Mouse (Mus musculus) neural tube, embryonic 12.5 days (tissue): ENCODE results near the gene Zfp383. TPM values are rescaled to one million over a fixed set of nuclear protein-coding genes. Genes with fewer than 3 reads are reported as not detected.
"Not testable (repeated sequence)": the region's sequence is repeated elsewhere in the genome, so short reads cannot be mapped to it uniquely, and the experiment has no call there.

Experiments
- ATAC-seq: fragments of 200-750 bp; cut with Nextera tagmentation; 2 replicates; pipeline ENCODE4 v1.8.0; 2017; ENCODE audit warnings: low read depth, mild to moderate bottlenecking, moderate TSS enrichment, moderate library complexity; ENCODE audit not compliant: low FRiP score
- H3K27ac ChIP-seq: fragments of 300-500 bp; sonication (generic); 2 replicates; pipeline ENCODE4 v1.5.1; 2016
- H3K27me3 ChIP-seq: fragments of 300-500 bp; sonication (generic); replicated peaks from 2 replicates; pipeline ENCODE4 v1.6.1; 2016; ENCODE audit warnings: mild to moderate bottlenecking
- H3K36me3 ChIP-seq: fragments of 300-500 bp; sonication (generic); 2 replicates; pipeline ENCODE4 v1.6.1; 2016; ENCODE audit warnings: mild to moderate bottlenecking
- H3K4me1 ChIP-seq: fragments of 300-500 bp; sonication (generic); 2 replicates; pipeline ENCODE4 v1.6.1; 2016
- H3K4me2 ChIP-seq: fragments of 300-500 bp; sonication (generic); replicated peaks from 2 replicates; pipeline ENCODE4 v1.6.1; 2016; ENCODE audit warnings: mild to moderate bottlenecking
- H3K4me3 ChIP-seq: fragments of 300-500 bp; sonication (generic); 2 replicates; pipeline ENCODE4 v1.5.1; 2016
- H3K9ac ChIP-seq: fragments of 300-500 bp; sonication (generic); 2 replicates; pipeline ENCODE4 v1.6.1; 2016; ENCODE audit warnings: mild to moderate bottlenecking
- H3K9me3 ChIP-seq: fragments of 300-500 bp; sonication (generic); 2 replicates; pipeline ENCODE4 v1.6.1; 2016; ENCODE audit warnings: mild to moderate bottlenecking
- WGBS: fragments of 180-500 bp; shearing (Covaris S2); methylation state at CpG from one replicate; pipeline ENCODE4 v1.1.7; 2016; 5-methylcytosine and 5-hydroxymethylcytosine counted together
- polyA plus RNA-seq: library from polyadenylated mRNA; unstranded; fragments of >200 nt; fragmentation: Nextera tagmentation; extraction: Ambion mirVana; gene quantifications from 2 replicates; pipeline ENCODE4 v1.2.1, GENCODE M21; 2016

The Zfp383 gene
- 6.1 and 6.5 TPM in 2 replicates for polyA plus RNA-seq

- Histone ChIP-seq H3K36me3 (peaks cover 28% of the 10 kb centered on the region), H3K9me3 (no peaks in the 10 kb centered on the region), H3K4me3 (peak within 1 kb of the TSS; percentile 52), H3K4me2 (peak within 1 kb of the TSS; percentile 70), H3K27ac (no peak within 1 kb of the TSS), H3K4me1 (peaks cover 12% of the 10 kb centered on the region), H3K27me3 (no peaks in the 10 kb centered on the region), H3K9ac (peak within 1 kb of the TSS; percentile 54)
- 1% methylated on average over 33 of the region's 33 CpGs for WGBS
- peak; percentile 88 for ATAC-seq
Observed at GRCm38 (mm10) chr7:29908130-29908950, at the start of gene Zfp383. TSS of gene Zfp383 (plus strand) at chr7:29908223.

DNA sequence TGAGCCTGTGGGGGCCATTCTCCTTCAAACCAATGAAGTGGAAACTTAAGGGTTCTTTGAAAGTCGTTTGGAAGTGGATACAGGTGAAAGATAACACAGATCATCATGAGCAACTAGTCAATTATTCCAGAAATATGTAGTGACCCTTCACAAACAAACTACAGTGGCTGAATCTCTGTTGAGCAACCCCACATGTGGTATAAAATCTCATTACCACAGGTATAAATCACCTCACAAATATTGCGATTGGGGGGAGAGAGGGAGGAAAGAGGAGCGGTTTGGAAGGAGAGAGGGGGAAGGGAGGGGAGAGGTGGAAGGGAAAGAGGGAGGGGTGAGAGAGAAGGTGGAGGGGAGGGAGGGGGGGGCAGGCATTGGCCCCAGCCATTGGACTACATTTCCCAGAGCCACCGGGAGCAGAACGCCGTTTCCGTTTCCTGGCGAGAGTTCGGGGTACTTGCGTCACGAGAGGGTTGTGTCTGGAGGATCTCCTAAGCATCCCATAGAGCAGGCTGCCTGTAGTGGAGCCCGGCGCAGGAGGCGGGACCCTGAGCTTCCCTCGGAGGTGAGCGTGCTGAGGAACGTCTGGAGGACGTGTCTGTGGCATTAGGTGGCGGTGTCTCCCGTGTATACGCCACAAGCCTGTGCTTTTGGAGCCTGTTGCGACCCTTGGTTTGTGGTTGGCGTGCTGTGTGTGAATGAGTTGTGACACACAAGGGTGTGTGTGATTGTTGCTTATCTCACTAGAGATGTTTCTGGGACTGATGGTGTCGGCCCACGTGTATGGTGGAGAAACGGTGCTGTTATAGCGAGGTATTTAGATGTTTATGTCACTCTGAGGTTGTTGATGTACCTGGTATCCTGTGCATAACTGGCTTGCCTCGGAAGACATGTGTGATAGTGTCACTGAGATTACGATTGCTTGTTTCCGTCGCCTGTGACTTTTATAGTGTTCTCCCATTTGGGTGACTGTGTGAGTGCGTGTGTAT is 48.2 kb upstream of the Zfp383 start, which contains the start of gene Zfp420:
TSS of gene Zfp420 (plus strand) at position 448 of the 986 bp plus-strand sequence.
- Histone ChIP-seq H3K27me3 (no peaks in the 10 kb centered on the region), H3K27ac (0 out of 2 replicates have a peak within 1 kb of the TSS, but pooled peaks have one; percentile 13), H3K4me3 (peak within 1 kb of the TSS; percentile 59), H3K4me2 (peak within 1 kb of the TSS; percentile 75), H3K9me3 (no peaks in the 10 kb centered on the region), H3K4me1 (peaks cover 6% of the 10 kb centered on the region; the same call in 1 of the 2 replicates), H3K9ac (peak within 1 kb of the TSS; percentile 58), H3K36me3 (no peaks in the 10 kb centered on the region; the same call in 1 of the 2 replicates)
- WGBS, result 7% methylated on average over 32 of the region's 32 CpGs
- peak; percentile 98 for ATAC-seq

GRCm38 (mm10) chr7:29861660-29862059 is 46.4 kb upstream of the Zfp383 start:
- 0 out of 2 replicates have a peak, but pooled peaks cover 3% of the 10 kb centered on the region for H3K9me3 ChIP-seq
- no peak overlapping the region for H3K27ac ChIP-seq
- peaks cover 6% of the 10 kb centered on the region; the same call in 1 of the 2 replicates for H3K4me1 ChIP-seq
- no peak overlapping the region for H3K9ac ChIP-seq
- H3K4me2 ChIP-seq, result no peak overlapping the region
- H3K4me3 ChIP-seq, result no peak overlapping the region
- ATAC-seq, result no peak
- H3K36me3 ChIP-seq, result peaks cover under 1% of the 10 kb centered on the region; the same call in 1 of the 2 replicates
- H3K27me3 ChIP-seq, result no peaks in the 10 kb centered on the region
- WGBS, result 87% methylated on average over 7 of the region's 7 CpGs

GRCm38 (mm10) chr7:29874256-29874655 is 33.8 kb upstream of the Zfp383 start:
- Histone ChIP-seq H3K36me3 (peaks cover 40% of the 10 kb centered on the region), H3K9me3 (peaks cover 36% of the 10 kb centered on the region)

GRCm38 (mm10) chr7:29877561-29877960 is 30.5 kb upstream of the Zfp383 start:
- H3K36me3 ChIP-seq, result peaks cover 40% of the 10 kb centered on the region
- not testable (repeated sequence) for H3K27ac ChIP-seq, ATAC-seq, H3K27me3 ChIP-seq, H3K4me2 ChIP-seq, H3K4me3 ChIP-seq, H3K9ac ChIP-seq, H3K4me1 ChIP-seq
- peaks cover 30% of the 10 kb centered on the region for H3K9me3 ChIP-seq
- WGBS, result 92% methylated on average over 9 of the region's 9 CpGs

More at GRCm38 (mm10) chr7:29874256-29874655, 33.8 kb upstream of the Zfp383 start:
- Histone ChIP-seq H3K4me2 (no peak overlapping the region), H3K4me1 (no peaks in the 10 kb centered on the region), H3K27me3 (no peaks in the 10 kb centered on the region), H3K9ac (no peak overlapping the region), H3K4me3 (no peak overlapping the region), H3K27ac (no peak overlapping the region)
- WGBS, result 94% methylated on average over 10 of the region's 10 CpGs
- no peak for ATAC-seq

DNA sequence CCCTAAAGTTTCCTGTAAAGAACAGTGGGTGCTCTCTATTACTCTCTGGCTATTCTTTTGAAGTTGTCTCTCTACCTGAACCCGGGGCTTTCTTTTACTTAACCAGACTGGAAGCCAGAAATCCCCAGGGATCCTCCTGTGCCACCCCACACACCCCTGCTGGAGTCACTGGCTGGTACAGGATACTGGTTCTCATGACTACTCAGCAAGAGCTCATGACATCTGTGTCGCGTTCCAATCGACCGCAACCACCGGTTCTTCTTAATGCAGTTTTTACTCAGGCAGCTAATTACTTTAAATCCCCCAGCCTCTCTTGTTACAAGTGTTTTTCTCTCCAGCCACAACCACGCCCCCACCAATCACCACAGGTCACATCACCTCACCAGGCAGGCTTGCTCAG is 28.0 kb upstream of the Zfp383 start:
- H3K9ac ChIP-seq, result no peak overlapping the region
- H3K27me3 ChIP-seq, result no peaks in the 10 kb centered on the region
- no peak overlapping the region for H3K4me2 ChIP-seq
- WGBS, result 81% methylated on average over 7 of the region's 7 CpGs
- H3K9me3 ChIP-seq, result peaks cover 24% of the 10 kb centered on the region
- no peaks in the 10 kb centered on the region for H3K4me1 ChIP-seq
- peaks cover 25% of the 10 kb centered on the region for H3K36me3 ChIP-seq
- H3K4me3 ChIP-seq, result no peak overlapping the region
- no peak for ATAC-seq
- H3K27ac ChIP-seq, result no peak overlapping the region

DNA sequence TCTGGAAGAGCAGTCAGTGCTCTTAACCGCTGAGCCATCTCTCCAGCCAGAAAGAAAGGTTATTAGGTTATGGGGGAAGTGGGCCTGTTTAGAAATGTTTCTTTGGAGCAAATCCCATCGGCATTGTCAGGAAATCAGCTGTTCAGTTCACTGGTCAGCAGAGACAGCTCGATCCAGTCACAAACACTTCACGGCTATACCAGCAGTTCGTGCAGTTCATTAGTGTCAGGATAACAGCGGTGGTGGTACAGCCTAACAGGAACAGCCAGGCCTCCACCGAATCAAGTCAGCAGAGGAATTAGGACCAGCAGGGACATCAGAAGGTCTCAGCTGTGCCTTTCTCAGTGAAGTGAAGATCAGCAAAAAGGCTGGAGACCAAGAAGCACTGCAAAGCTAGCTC is 27.1 kb upstream of the Zfp383 start:
- no peak for ATAC-seq
- H3K36me3 ChIP-seq, result peaks cover 17% of the 10 kb centered on the region

GRCm38 (mm10) chr7:29890501-29890900 is 17.5 kb upstream of the Zfp383 start:
- Histone ChIP-seq H3K27ac (no peak overlapping the region), H3K9ac (no peak overlapping the region), H3K4me1 (no peaks in the 10 kb centered on the region), H3K9me3 (peaks cover 79% of the 10 kb centered on the region), H3K4me2 (no peak overlapping the region), H3K36me3 (peaks cover 58% of the 10 kb centered on the region), H3K4me3 (no peak overlapping the region), H3K27me3 (no peaks in the 10 kb centered on the region)
- no peak for ATAC-seq
- WGBS, result 96% methylated on average over 7 of the region's 7 CpGs

More for the DNA sequence above, 27.1 kb upstream of the Zfp383 start:
- Histone ChIP-seq H3K9me3 (peaks cover 26% of the 10 kb centered on the region), H3K4me3 (no peak overlapping the region), H3K9ac (no peak overlapping the region), H3K4me1 (no peaks in the 10 kb centered on the region), H3K27ac (no peak overlapping the region), H3K4me2 (no peak overlapping the region), H3K27me3 (no peaks in the 10 kb centered on the region)
- 91% methylated on average over 7 of the region's 7 CpGs for WGBS

DNA sequence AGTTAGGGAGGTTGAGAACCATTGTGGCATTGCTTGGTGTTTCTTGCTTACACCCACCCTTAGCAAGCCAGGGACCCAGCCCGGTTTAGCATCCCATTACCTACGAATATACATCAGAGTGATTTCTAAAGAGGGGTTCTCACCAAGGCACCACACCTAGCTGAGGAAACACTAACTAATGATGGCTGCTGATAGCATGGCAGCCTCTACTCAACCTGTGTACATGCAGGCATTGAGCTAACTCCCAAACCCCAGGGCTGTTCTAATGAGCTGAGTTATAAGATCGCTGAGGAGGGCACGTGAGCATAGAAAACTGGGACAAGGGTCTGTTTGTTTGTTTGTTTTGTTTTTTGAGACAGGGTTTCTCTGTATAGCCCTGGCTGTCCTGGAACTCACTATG is 15.3 kb upstream of the Zfp383 start:
- Histone ChIP-seq H3K4me1 (no peaks in the 10 kb centered on the region), H3K9me3 (peaks cover 64% of the 10 kb centered on the region), H3K9ac (no peak overlapping the region), H3K27me3 (no peaks in the 10 kb centered on the region), H3K4me2 (no peak overlapping the region), H3K4me3 (no peak overlapping the region), H3K36me3 (peaks cover 79% of the 10 kb centered on the region), H3K27ac (no peak overlapping the region)
- 98% methylated on average over 4 of the region's 4 CpGs for WGBS
- ATAC-seq, result no peak

- 90% methylated on average over 4 of the region's 4 CpGs for WGBS
- Histone ChIP-seq H3K4me2 (no peak overlapping the region), H3K4me1 (no peaks in the 10 kb centered on the region), H3K27ac (no peak overlapping the region), H3K27me3 (no peaks in the 10 kb centered on the region), H3K36me3 (peaks cover 88% of the 10 kb centered on the region), H3K9me3 (peaks cover 35% of the 10 kb centered on the region), H3K9ac (no peak overlapping the region), H3K4me3 (no peak overlapping the region)
- ATAC-seq, result no peak
Observed at GRCm38 (mm10) chr7:29898351-29898750, 9.7 kb upstream of the Zfp383 start.

DNA sequence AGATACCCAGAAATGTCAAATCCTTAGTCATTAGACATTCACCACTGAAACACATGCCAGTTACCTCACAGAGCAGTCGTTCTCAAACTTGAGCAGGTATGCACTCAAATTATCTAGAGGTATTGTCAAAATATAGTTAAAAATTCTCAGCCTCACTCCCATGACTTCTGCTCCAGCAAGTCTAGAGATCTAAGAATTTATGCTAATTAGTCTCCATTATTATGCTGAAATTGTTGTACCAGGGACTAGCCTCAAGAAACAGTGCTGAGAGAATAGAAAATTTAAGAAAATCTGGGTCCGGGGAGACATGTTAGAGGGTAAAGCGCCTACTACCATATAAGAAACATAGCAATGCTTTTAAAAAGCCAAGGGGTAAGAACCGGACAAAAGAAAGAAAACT is 3.9 kb upstream of the Zfp383 start:
- 94% methylated on average over 4 of the region's 4 CpGs for WGBS
- Histone ChIP-seq H3K4me3 (no peak overlapping the region), H3K36me3 (peaks cover 39% of the 10 kb centered on the region), H3K4me2 (no peak overlapping the region), H3K9ac (no peak overlapping the region), H3K4me1 (peaks cover 2% of the 10 kb centered on the region; the same call in 1 of the 2 replicates), H3K9me3 (0 out of 2 replicates have a peak, but pooled peaks cover under 1% of the 10 kb centered on the region), H3K27ac (no peak overlapping the region), H3K27me3 (no peaks in the 10 kb centered on the region)
- no peak for ATAC-seq
